Mouse (Mus musculus) adrenal gland, adult 18-20 months (tissue): Measurements from ENCODE around the gene Sap18b. TPM values are rescaled to one million over a fixed set of nuclear protein-coding genes. Genes with fewer than 3 reads are reported as not detected.
"Not testable (repeated sequence)": the region's sequence is repeated elsewhere in the genome, so short reads cannot be mapped to it uniquely, and the experiment has no call there.

Experiments
- DNase-seq, 2 experiments: peaks; one replicate each; pipeline ENCODE4 v3.0.0; 2021 to 2022; ENCODE audit warnings: low spot score in 2 of 2
- total RNA-seq, 2 experiments: library from RNA; stranded (reverse); gene quantifications; 1 replicate in 1 of 2; 2 replicates in 1 of 2; pipeline ENCODE4 v1.2.3; 2021

Sap18b gene
- total RNA-seq, 2 experiments from 2014 or later, result 163 to 197 TPM

GRCm38 (mm10) chr8:95821266-95821665, 3.9 kb upstream of the Sap18b start:
- no peak for DNase-seq

GRCm38 (mm10) chr8:95822096-95822495, 3.0 kb upstream of the Sap18b start:
- no peak for DNase-seq

- DNase-seq, result no peak
Observed at GRCm38 (mm10) chr8:95822699-95823098, 2.4 kb upstream of the Sap18b start.

- no peak for DNase-seq
Observed at GRCm38 (mm10) chr8:95830144-95830543, 5.0 kb downstream of the Sap18b start.

- DNase-seq, result peak; percentile 79 to 82
Observed at GRCm38 (mm10) chr8:95832603-95833434, 7.7 kb downstream of the Sap18b start.

GRCm38 (mm10) chr8:95833435-95833984, 8.4 kb downstream of the Sap18b start:
- DNase-seq, result no peak

- no peak for DNase-seq
Observed at GRCm38 (mm10) chr8:95835891-95836290, 10.7 kb downstream of the Sap18b start.

GRCm38 (mm10) chr8:95837266-95837665, 12.1 kb downstream of the Sap18b start:
- no peak for DNase-seq

- DNase-seq, result no peak
Observed at GRCm38 (mm10) chr8:95839289-95839688, 14.1 kb downstream of the Sap18b start.

- no peak for DNase-seq
Observed at GRCm38 (mm10) chr8:95841436-95841835, 16.3 kb downstream of the Sap18b start.

- no peak for DNase-seq
Observed at GRCm38 (mm10) chr8:95843968-95844367, 18.8 kb downstream of the Sap18b start.

- no peak for DNase-seq
Observed at GRCm38 (mm10) chr8:95845026-95845425, 19.9 kb downstream of the Sap18b start.

- no peak for DNase-seq
Observed at GRCm38 (mm10) chr8:95848061-95848551, 23.0 kb downstream of the Sap18b start.

GRCm38 (mm10) chr8:95848734-95849464, 23.8 kb downstream of the Sap18b start:
- DNase-seq, result no peak

GRCm38 (mm10) chr8:95850326-95850725, 25.2 kb downstream of the Sap18b start:
- DNase-seq, result no peak

- DNase-seq, result peak; percentile 10 to 33
Observed at GRCm38 (mm10) chr8:95852290-95852689, 27.1 kb downstream of the Sap18b start.

- peak; percentile 48 to 52 for DNase-seq
Observed at GRCm38 (mm10) chr8:95853102-95853843, 28.1 kb downstream of the Sap18b start, which contains the start of gene Slc38a7. Slc38a7 (minus strand) TSS chr8:95853539.

- DNase-seq, result no peak
Observed at GRCm38 (mm10) chr8:95854174-95854573, 29.0 kb downstream of the Sap18b start.

GRCm38 (mm10) chr8:95863761-95864440, 38.8 kb downstream of the Sap18b start:
- DNase-seq, result not testable (repeated sequence)

GRCm38 (mm10) chr8:95864851-95865250, 39.7 kb downstream of the Sap18b start:
- DNase-seq, result not testable (repeated sequence)
